Mouse (Mus musculus) brain, embryonic 14.5 days (tissue): Measurements from ENCODE around the gene Exo1. TPM values are rescaled to one million over a fixed set of nuclear protein-coding genes. Genes with fewer than 3 reads are reported as not detected.

Experiments
- DNase-seq: peaks from one replicate; pipeline ENCODE4 v3.0.0-alpha.2; 2011; ENCODE audit warnings: low read depth
- CTCF ChIP-seq: fragments of 200-500 bp; IDR thresholded peaks from 2 replicates; pipeline ENCODE4 v1.5.1; 2012; ENCODE audit warnings: inconsistent platforms, mild to moderate bottlenecking, moderate library complexity, borderline replicate concordance; ENCODE audit not compliant: insufficient read depth, insufficient read length; ENCODE audit errors: extremely low read depth
- POLR2A ChIP-seq: fragments of 200-500 bp; IDR thresholded peaks from 2 replicates; pipeline ENCODE4 v1.6.1; 2012; ENCODE audit warnings: mild to moderate bottlenecking, inconsistent platforms, borderline replicate concordance; ENCODE audit not compliant: poor library complexity, insufficient read depth, insufficient read length, severe bottlenecking; ENCODE audit errors: extremely low read depth
- polyA plus RNA-seq: library from polyadenylated mRNA; depleted of rRNA; stranded (reverse); fragments of >200 nt; gene quantifications from 2 replicates; pipeline ENCODE4 v1.2.3, GENCODE M21; 2012; rRNA removed

Exo1 gene
- polyA plus RNA-seq, result 4.3 and 5.4 TPM in 2 replicates

DNA sequence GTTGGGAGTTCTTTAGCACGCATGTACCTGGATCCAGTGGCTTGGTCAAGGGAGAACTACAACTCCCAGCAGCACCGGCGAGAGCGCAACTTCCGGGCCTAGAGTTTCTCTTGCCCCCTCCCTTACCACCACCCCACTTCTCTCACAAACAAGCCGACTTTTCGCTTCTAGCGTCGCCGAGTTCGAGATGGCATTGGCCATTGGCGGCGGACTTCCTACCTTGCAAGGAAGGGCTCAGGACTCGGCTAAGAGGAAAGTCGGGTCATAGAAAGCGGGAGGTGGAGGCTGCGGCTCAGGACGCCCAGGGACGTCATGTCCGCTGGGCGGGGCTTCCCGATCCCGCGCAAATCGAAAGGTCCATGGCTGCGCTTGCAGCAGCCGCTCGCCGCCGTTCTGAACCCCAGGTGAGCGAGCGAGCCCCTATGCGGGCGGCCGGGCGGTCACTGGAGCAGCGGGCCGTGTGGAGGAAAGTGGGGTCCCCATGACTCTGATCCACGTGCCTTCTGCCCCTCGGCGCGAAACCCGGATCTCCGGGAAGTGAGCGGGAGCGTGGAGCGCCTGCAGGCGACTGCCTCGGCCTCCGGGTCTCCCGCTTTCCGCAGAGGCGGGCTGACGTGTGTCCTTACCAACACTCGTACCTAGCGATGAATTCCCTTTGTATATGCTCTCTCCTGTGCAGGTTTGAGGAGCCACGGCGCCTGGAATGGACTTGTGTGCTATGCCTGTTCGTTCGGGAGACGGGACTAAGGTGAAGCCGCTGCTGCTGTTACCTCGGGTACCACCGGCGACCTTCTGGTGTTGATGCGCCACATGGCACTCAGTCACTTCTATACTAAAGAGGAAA, at the start of gene Exo1:
Gene Exo1, plus strand, starts transcription at position 129 of the 844 bp plus-strand sequence.
- no peak for TF ChIP-seq POLR2A
- no peak for TF ChIP-seq CTCF
- peak; percentile 94 for DNase-seq

DNA sequence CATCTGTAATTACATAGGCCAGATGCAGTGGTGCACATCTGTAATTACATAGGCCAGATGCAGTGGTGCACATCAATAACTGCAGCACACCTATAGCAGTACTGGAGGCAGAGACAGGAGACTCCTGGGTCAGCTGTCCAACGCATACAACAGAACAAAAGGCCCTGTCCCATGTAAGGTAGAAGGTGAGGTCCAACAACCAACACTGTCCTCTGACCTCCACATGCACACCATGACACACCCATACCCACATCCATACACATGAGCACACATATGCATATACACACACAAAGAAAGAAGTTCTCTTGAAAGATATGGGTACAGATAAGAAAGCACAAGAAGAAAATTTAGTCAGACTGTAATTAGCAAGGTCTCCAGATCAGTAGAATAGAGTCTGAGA, 24.9 kb upstream of the Exo1 start:
- DNase-seq, result no peak
- TF ChIP-seq POLR2A, result no peak
- no peak for TF ChIP-seq CTCF

DNA sequence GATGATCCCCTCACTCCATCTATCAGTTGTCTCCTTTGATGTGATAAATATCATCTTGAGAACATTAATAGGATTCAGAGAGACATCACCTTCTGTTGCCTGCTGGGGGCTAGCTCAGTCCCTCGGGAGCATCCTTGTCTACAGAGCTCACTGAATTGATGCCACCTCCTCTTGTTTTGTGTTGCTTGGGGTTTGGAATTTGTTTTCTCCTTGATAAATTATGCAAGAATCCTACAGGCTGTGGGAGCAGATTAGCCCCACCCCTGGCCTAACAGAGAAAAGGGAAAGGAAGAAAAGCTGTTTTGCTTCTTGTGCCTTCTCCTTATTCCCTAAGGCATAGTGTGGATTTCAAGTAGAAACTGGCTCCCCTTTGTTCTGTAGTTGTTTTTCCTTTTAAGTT, 13.3 kb upstream of the Exo1 start:
- TF ChIP-seq CTCF (no peak), POLR2A (no peak)
- peak; percentile 33 for DNase-seq

DNA sequence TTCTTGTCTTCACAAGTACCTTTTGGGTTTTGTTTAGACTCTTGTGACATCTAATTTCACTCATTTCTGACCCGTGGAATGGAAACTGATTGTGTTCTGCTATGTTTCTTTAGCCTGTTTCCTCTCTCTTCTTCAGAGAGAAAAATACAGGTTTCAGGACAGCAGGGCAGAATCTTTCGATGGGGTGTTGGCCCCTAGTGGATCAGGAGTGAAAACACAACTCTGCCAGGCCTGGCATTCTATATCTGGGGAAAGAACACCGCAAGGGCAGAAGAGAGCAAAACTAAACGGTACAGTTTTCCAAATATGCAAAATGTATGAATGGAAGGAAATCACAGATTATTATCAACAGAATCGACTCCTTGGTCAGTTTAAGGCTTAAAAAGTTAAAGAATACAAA, 12.8 kb upstream of the Exo1 start:
- TF ChIP-seq CTCF (peak; percentile 56; the same call in 1 of the 2 replicates), POLR2A (no peak)

DNA sequence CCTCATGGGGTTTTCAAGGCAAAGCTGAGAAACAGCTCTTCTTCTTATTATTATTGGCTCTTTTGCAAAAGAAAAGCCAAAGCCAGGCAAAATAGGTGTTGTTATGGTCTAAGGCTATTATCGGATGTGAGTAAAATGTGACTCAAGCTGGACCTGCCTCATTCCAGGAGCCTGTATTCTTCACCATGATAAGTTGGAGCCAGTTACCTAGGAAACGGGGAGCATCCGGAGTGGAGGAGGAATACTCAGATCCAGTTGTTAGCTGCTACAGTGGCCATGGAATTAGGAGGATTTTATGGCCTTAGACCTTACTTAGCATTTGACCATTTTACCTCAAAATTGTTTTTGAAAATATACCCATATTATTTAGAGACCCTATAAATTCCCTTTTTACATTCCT, 9.7 kb upstream of the Exo1 start:
- no peak for TF ChIP-seq POLR2A
- no peak for TF ChIP-seq CTCF
- peak; percentile 48 for DNase-seq

More for the DNA sequence above, 12.8 kb upstream of the Exo1 start:
- peak; percentile 59 for DNase-seq

DNA sequence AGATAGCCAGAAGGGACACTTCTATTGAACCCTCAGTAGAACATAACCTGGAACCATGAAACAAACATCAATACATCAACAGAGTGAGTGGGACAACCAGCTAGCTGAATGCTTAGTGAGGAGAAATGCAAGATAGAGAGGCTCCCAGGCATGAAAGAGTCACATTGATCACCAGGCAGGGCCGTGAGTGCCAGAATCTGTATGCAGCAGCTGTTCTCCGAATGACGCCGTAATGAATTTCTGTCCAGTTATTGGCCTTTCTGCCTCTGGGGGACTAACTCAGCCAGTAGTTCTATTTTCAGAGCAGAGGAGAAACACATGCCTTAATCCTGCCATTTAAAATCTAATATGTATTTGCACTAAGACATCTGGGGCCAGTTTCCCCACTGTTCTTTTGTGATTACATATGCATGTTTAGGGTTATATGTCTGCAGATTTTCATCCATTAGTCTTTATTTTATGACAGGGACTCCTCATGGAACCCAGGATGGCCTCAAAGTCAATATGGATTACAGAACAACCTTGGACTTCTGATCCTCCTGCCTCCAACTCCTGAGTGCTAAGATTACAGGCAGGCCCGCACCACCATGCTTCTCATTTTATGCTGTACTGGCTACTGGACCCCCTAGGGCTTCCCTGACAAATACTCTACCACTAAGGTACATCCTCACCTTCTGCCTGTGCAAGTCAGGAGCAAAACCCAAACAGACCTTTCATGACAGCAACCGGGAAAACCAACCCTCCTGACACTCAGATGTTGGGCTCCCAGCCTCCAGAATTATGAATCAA, 8.2 kb upstream of the Exo1 start:
- peak; percentile 45 for DNase-seq
- TF ChIP-seq POLR2A, result no peak
- TF ChIP-seq CTCF, result no peak

DNA sequence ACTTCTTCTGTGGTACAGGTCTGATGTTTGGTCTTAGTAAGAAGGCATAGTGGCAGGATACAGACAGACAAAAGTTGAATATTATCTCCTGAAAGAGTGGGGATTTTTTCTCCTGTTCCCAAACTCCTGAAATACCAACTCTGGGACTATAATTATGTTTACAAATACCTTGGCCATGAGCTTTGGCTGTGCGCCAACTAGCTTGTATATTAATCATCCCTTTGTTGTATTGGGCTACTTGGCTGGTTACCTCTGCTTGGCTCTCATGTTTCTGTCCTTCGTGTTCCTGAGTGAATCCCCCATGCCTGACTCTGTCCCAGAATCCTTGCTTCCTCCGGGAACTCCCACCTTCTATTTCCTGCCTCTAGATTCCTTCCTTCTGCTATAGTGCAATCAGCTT, 3.0 kb downstream of the Exo1 start:
- no peak for DNase-seq

DNA sequence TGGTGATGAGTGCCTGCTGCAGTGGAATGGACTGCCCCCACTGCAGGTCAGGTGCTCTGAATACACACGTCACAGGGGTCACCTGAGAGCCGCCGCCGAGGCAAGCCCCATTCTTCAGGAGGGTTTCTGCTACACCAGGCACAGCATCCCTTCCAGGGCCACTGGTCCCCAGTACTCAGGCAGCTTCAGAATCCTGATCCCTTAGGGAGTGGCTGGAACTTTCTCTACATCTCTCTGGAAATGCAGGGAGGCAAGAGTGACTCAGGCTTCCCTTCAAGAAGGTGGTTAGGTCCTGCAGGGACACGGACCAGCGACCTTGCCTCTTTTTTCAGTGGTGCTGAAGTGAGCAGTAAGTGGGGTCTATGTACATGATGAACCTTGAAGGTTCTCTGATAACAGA, 12.9 kb downstream of the Exo1 start:
- no peak for DNase-seq
- TF ChIP-seq POLR2A (no peak), CTCF (no peak)

More for the DNA sequence above, 3.0 kb downstream of the Exo1 start:
- TF ChIP-seq POLR2A (no peak), CTCF (no peak)

DNA sequence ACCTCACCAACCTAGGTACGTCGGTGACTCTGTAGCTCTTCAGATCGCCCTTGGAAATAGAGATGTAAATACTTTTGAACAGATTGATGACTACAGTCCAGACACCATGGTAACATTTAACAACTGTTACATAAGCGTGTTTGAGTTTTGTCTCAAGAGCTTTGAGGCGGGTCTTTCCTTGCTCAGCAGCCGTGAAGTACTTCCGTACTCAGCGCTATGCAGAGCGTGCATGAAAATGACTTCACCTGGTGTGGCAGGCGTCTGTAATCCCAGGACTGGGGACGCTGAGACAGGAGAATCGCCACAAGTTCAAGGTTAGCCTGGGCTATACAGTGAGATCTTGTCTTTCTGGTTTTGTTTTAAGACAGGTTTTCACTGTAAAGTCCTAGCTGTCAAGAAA, 13.3 kb downstream of the Exo1 start:
- TF ChIP-seq POLR2A (no peak), CTCF (no peak)

DNA sequence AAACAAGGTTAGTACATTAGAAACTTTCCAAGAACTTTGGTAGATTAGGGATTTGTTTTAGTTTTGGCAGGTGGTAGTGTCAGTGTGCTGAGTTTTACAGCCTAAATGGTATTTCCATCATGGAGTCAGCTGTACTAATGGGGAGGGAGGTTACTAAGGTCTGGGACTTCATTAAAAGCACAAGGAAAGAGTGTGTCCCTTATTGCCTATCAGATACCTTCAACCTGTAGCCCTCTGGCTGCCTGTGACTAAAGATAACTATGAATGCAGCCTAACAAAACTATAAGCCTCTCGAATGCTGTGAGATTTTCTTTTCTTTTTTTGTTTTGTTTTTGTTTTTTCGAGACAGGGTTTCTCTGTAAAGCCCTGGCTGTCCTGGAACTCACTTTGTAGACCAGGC, 30.8 kb downstream of the Exo1 start:
- DNase-seq, result no peak
- no peak for TF ChIP-seq CTCF

More for the DNA sequence above, 13.3 kb downstream of the Exo1 start:
- DNase-seq, result no peak

DNA sequence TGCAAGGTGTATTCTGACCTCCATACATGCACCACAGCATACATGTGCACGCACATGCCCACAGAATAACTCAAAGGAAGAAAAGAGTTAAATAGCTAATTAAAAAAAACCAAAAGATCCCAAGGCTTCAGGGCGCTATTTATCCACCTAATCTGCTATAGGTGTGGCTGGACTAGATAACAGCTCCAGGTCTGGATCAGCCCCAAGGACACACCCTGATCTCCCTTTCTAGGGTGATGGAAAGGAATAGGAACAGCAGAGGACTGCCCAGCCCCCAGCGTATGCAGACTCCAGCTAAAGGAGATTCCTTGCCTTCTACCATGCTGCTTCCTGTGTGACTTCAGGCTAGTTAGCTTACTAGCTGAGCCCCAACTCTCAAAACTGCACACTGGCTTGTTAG, 31.7 kb downstream of the Exo1 start:
- TF ChIP-seq CTCF (no peak), POLR2A (no peak)
- no peak for DNase-seq
